Mouse (Mus musculus): ENCODE measurements around the gene Ccdc181.

- TF ChIP-seq CTCF (IDR thresholded peaks at IDR 0.05; ENCODE audit: insufficient read depth, low read depth, low read length) (no peak), POLR2A (IDR thresholded peaks at IDR 0.05; ENCODE audit: insufficient read depth, low read depth, low read length) (no peak)
These were observed 16.7 kb downstream of the Ccdc181 start for GRCm38 (mm10) chr1:164292040-164292439.
